In the genomic region with DNA sequence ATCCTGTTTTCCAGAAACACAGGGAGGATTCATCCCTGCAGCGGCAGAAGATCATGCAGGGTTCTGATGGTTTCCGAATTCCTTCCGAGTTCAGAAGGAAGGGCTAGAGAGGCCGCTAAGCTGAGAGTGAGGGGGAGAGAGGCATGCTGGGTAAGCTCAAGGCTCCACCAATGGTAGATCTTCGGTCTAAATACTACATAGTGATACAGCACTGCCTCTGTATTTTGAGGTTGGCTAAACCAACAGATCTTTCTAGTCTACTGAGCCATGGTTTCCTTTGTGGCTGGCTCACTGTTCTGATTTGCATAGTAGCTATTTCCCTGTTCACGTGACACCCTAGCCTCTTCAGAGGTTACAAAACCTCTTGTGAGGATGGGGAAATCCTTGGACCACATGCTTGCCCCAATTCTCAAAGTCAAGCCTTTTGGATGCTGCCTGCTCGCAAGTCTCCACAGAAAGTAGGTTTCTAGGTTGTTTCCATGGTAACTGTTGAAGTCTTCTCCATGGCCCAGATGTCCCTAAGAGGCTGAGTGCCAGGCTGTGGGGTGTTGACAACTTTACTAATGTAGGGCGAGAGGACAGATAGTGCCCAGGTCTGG, we compare ENCODE assay signal across 8 mouse cellular contexts. TPM values are rescaled to one million over a fixed set of nuclear protein-coding genes. Genes with fewer than 3 reads are reported as not detected.
DNase-seq lines count a peak whose midpoint lies in the region; ATAC-seq lines count a peak whose summit lies in the region.

No protein-coding gene starts in this region.

- ATAC-seq in cerebellum, adult (ENCODE audit: insufficient number of reproducible peaks, low FRiP score, low TSS enrichment) = peak; percentile 56; the same call in 1 of the 2 replicates
- ATAC-seq in megakaryocyte, adult 5-6 weeks (ENCODE audit: poor library complexity, severe bottlenecking) = peak; percentile 33; the same call in 1 of the 2 replicates
- ATAC-seq in erythroid progenitor cell, adult 5-6 weeks (replicated peaks; ENCODE audit: low FRiP score, poor library complexity, severe bottlenecking) = no peak

- no peak for DNase-seq in cerebellum, adult 8-10 months
- DNase-seq in A20 (ENCODE audit: low read depth, low spot score) = peak; percentile 42
- peak; percentile 34 to 58 for DNase-seq in frontal cortex, postnatal 10 days (ENCODE audit: low spot score in 2 of 2)
- DNase-seq in ovary, postnatal 14 days (ENCODE audit: low spot score) = no peak
- DNase-seq in kidney, postnatal 4 days = no peak

RNA-seq across cellular contexts. Expression of gene Krt28, which starts 4.8 kb away (rescaled TPM):
- not detected in 2 replicates for total RNA-seq in megakaryocyte, adult 5-6 weeks (2015)
- not detected in 2 replicates for total RNA-seq in megakaryocyte, adult 5-6 weeks (2017)
- total RNA-seq in erythroid progenitor cell, adult 5-6 weeks (2015; ENCODE audit: low replicate concordance) = not detected in 2 replicates
- not detected in 2 replicates for total RNA-seq in erythroid progenitor cell, adult 5-6 weeks (2017; ENCODE audit: low replicate concordance)

RNA-seq across cellular contexts. Expression of gene Krt27, which starts 19.0 kb away (rescaled TPM):
- total RNA-seq in megakaryocyte, adult 5-6 weeks (2015) = not detected in 2 replicates
- not detected in 2 replicates for total RNA-seq in megakaryocyte, adult 5-6 weeks (2017)
- total RNA-seq in erythroid progenitor cell, adult 5-6 weeks (2015; ENCODE audit: low replicate concordance) = not detected in 2 replicates
- total RNA-seq in erythroid progenitor cell, adult 5-6 weeks (2017; ENCODE audit: low replicate concordance) = not detected in 2 replicates

RNA-seq across cellular contexts. Expression of gene Krt10, which starts 19.2 kb away (rescaled TPM):
- total RNA-seq in megakaryocyte, adult 5-6 weeks (2015) = 1.7 and 3.1 TPM in 2 replicates
- 0.98 TPM in 1 of 2 replicates, not detected in the other for total RNA-seq in megakaryocyte, adult 5-6 weeks (2017)
- total RNA-seq in erythroid progenitor cell, adult 5-6 weeks (2015; ENCODE audit: low replicate concordance) = not detected in 2 replicates
- 5.9 TPM in 1 of 2 replicates, not detected in the other for total RNA-seq in erythroid progenitor cell, adult 5-6 weeks (2017; ENCODE audit: low replicate concordance)

RNA-seq across cellular contexts. Expression of gene Krt26, which starts 32.2 kb away (rescaled TPM):
- not detected in 2 replicates for total RNA-seq in megakaryocyte, adult 5-6 weeks (2015)
- total RNA-seq in megakaryocyte, adult 5-6 weeks (2017) = not detected in 2 replicates
- total RNA-seq in erythroid progenitor cell, adult 5-6 weeks (2015; ENCODE audit: low replicate concordance) = not detected in 2 replicates
- total RNA-seq in erythroid progenitor cell, adult 5-6 weeks (2017; ENCODE audit: low replicate concordance) = 0.68 TPM in 1 of 2 replicates, not detected in the other

RNA-seq across cellular contexts. Expression of gene Krt25, which starts 47.2 kb away (rescaled TPM):
- not detected in 2 replicates for total RNA-seq in megakaryocyte, adult 5-6 weeks (2015)
- not detected in 2 replicates for total RNA-seq in megakaryocyte, adult 5-6 weeks (2017)
- total RNA-seq in erythroid progenitor cell, adult 5-6 weeks (2015; ENCODE audit: low replicate concordance) = not detected in 2 replicates
- not detected in 2 replicates for total RNA-seq in erythroid progenitor cell, adult 5-6 weeks (2017; ENCODE audit: low replicate concordance)

Comparison
In these comparisons a context has a peak if more than half of its experiments do, and no peak if none do; other contexts are left out.
1. DNase-seq: peak in A20 (single experiment) and frontal cortex, postnatal 10 days (2 of 2); none in cerebellum, adult 8-10 months (single experiment), ovary, postnatal 14 days (single experiment) and kidney, postnatal 4 days (0 of 2).